Mouse (Mus musculus): ENCODE results near the gene Rap1gds1.
A peak's percentile ranks its signal among the peaks of the same experiment; 100 is the strongest.

Gene Rap1gds1

DNA sequence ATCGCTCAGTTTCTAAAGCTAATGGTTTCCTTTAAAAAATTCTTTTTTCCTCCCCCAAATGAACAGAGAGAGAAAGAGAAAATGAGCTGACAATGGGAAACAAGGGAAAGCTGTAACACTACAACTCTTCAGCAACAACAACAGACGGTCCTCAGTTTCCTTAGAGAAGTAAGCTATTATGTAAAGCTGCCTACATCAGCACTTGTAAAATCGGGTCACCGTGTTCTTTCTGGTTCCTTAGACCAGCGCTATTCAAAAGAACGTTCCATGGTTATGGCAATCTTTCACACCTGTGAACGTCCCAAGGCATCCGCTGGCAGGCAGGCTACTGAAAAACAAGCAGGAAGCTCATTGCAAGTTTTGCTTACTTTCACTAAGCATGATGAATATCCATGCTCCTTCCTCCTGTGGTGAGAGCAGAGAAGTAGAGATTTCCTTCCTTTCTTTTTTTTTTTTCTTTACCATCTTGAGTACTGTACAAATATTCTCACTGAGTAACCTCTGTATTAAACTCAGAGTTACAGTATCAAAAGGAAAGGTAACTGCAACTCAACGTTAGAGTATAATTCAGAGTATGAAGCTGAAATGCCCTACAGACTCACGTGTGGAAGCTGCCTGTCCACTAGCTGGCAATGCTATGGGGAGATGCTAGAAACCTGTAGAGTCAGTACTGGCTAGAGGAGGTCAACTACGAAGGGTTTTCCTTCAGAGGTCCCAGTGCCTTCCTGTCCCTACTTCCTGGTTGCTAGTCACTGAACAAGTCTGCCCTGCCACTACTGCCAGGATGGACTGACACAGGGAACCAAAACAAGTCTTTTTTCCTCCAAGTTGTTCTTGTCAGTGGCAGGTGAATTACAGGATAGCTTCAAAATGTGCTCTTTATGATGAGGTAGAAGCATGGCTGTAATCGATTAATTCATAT lies 26.0 kb downstream of the Rap1gds1 start:
- no peak for DNase-seq

DNA sequence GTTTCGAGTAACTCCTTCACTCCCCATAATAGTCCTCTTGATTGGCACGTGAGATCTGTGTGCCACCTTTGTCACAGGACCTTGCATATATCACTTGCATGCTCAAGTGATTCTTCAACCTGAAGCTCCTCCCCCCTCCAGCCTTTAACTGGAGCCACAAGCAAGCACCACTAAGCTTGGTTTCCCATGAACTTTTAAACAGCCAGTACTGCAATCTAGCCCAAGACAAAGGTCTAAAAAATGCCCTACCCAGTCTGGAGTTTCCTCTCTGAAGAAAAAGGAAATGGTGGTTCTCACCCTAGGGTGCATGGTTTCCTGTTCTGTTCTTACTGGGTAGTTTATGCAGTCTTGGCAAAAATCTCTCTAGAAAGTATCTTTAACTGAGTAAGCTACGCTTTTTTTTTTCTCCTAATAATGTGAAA lies 32.6 kb downstream of the Rap1gds1 start:
- DNase-seq: peak; percentile 36 to 42

DNA sequence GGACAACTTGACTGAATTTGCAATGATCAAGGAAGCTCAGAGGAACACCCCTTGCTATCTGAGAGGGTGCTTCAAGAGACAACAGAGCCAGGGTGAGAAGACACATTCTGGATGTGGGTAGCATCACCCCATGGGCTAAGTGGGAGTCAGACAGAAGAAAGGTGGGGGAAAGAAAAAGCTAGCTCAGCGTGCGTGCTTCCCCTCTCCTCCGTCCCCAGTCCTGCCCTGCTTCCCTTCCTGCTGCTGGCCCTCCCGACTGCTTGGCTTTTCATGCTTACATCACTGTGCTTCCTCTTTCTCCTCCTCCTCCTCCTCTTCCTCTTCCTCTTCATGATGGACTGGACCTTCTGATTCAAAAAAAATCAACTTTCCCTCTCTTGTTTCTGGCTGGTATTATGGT lies 33.1 kb downstream of the Rap1gds1 start:
- DNase-seq: peak in 1 of 2 experiments; percentile 10

DNA sequence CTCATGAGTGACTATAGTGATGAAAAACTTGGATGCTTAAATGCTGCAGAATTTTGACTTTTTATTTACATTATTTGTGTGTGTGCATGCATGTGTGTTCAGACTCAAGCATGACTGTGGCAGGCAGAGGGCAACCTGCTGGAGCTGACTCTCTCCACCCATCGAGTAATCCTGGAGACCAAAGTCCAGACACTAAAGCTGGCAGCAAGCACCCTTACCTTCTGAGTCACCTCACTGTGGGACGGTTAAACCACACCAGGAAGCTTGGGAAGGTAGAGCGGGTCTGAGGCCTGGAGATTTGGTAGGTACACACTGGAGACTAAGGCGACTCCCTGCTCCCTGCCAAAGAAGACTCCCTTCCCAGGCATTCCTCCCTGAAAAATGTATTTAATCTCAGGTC lies 38.0 kb downstream of the Rap1gds1 start:
- DNase-seq: no peak

DNA sequence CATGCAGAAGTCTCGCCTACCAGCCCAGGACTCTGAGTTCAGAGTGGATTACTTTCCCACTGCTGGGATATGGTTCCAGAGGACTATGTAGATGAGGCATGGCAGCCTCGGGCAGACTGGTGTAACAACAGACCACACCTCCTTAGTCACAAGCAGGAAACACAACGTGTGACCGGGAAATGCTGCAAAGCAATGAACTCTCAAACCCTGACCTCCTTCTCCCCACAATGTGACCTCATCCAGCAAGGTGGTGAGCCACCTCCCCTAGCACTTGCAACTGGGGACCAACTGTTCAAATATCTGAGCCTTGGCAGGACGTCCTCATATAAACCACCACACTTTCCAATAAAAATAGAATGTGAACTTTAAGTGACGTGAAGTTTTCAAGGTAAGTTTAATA lies 41.8 kb downstream of the Rap1gds1 start:
- no peak for DNase-seq

DNA sequence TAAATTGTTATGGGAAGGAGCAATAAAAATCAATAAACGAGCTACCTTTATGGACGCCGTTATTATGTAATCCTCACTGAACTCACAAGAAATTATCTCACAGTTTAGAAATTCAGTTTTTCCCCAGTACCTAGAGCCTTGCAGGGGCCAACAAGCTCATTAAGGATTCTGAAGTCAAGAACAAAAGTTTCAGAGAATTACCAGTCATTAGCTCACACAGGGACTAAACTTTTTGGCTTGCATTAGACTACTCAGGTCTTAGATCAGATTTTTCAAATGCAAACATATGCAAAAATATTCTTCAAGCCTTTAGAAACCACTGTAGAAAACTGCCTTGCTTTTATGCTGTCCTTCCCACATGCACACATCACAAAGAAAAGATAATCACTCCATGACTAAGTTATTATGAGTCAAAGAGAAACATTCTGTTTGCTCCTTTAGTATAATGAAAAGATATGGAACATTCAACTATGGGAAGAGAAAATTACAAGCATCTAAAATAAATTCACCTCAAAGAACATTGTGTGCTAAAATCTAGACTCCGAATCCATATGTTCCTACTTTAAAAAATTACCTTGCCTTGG lies 44.3 kb downstream of the Rap1gds1 start:
- no peak for DNase-seq

DNA sequence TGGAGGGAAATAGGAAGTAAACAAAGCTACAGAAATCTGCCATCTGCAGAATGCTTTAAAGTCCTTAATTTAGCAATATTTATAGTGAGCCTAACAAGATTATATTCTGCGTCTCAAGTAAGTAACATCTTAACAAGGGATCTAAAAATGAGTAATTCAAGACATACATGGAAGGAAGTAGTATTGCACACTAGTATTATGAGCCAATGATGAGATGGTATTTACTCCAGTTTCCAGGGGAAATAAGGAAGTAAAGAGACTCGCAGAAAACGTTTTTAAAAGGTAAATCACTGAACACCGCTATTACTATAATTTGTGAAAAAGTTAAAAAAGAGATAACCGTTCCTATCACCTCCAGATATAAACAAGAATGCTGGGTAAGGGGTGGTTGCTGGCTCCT lies 49.9 kb downstream of the Rap1gds1 start:
- DNase-seq: no peak

DNA sequence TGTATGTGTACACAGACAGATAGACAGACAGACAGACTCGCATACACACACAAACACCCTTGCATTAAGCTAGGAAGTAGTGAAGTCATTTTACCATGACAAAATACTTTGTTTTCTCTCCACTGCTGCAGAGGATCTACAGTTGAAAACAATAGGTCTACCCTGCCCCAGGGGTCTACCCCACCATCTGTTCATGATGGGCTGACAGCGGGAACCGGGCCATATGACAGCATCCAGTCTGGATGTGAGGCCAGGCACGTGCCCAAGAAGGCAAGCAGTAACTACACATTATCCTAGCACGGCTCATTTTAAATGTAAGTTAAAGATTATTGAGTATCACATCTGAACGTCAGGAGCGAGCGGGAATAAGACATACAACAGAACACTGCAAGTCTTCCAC lies 51.4 kb downstream of the Rap1gds1 start:
- DNase-seq: no peak

DNA sequence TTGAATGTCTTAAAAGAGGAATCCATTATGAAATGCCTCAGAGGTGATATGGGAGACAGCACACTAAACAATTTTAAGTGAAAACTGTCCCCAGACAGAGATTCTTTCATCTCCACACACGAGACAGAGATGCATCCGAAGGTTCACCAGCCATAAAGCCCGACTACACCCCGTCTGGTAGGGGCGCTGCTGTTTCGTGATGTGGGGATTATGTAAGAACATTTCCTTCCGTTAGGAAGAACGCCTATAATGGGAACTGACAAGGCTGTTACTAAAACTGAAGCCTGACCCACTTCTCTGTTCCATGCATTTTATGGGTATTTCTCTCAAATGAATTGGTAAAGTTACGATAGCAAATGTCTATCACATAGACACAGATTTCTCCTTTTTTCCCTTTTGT lies 62.6 kb downstream of the Rap1gds1 start:
- no peak for DNase-seq

DNA sequence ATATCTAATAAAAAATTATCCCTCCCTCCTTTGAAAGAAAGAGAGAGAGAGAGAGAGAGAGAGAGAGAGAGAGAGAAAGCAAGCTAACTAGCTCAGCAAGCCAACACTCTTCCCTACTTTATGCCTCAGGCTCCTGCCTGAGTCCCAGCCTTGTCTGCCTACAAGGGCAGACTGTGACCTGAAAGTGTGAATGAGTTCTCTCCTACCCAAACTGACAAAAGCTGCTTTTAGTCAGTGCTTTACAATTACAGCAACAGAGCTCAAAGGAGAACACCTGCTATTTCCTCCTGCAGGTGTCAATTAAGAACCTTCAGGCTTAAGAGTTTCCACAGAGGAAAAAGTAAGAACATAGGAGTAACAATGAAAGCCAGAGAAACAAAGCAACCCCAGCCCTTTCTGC lies 69.3 kb downstream of the Rap1gds1 start:
- no peak for DNase-seq

DNA sequence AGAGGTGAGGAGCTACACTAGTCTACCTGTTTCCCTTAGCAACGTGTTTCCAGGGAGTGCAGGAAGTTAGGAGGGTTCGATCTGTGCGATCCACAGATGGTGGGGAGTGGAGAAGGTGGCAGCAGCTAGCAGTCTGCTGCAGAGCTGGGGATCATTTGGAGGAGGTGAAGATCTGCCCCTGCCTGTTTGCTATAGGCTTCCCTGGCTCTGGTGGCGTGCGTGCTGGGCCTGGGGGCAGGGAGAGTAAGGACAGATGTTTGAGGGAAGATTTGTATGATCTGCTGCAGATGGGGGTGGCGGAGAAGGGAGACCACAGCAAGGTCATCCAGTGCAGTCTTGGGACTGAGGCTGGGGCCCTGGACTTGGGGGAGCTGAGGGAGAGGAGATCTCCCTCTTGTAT lies 72.2 kb downstream of the Rap1gds1 start:
- no peak for DNase-seq

DNA sequence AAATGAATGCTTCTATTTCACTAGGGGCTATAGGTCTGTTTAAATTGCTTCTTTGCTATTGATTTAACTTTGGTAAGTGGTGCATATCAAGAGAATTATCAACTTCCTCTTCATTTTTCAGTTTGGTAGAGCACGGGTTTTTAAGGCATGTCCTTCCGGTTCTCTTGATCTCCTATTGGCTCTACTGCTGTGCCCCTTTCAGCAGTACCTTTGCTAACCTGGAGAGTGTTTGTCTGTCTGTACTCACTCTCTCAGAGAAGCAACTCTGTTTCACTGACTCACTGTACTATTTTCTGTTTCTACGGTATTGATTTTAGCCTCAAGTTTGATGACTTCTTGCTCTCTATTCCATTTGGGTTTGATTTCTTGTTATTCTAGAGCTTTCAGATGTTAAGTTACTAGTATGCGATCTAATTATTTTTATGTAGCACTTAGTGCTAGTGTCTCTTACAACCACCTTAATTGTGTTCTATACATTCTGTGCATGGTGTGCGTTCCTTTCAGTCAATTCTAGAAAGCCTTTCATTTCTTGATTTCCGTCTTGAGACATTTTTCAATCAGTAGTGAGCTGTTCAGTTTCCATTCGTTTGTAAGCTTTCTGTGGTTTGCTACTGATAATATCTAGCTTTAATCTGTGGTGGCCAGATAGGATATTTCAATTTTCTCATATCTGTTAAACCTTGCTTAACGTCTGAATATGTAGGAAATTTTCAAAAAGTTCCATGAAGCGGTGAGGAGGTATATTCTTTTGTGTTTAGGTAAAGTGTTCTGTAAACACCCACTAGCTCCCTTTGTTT lies 74.7 kb downstream of the Rap1gds1 start:
- DNase-seq: peak in 1 of 2 experiments; percentile 2

DNA sequence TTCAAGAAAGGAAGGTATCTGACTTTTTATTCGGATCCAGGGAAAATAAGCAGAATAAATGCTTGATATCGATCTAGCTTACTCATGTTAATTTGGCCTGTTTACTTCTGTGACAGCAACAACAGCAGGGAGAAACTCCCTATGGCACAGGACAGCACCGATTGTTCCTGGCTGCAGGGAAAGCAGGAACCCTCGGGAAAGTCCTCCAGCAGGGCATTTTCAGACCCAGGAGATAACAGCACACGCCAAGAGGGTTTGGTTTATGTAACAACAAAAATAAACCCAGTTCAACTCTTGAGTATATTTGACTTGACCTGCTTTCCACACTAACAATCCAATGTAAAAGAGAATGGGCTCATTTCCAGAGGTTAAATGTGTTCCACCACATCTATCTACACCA lies 81.5 kb downstream of the Rap1gds1 start:
- no peak for DNase-seq

DNA sequence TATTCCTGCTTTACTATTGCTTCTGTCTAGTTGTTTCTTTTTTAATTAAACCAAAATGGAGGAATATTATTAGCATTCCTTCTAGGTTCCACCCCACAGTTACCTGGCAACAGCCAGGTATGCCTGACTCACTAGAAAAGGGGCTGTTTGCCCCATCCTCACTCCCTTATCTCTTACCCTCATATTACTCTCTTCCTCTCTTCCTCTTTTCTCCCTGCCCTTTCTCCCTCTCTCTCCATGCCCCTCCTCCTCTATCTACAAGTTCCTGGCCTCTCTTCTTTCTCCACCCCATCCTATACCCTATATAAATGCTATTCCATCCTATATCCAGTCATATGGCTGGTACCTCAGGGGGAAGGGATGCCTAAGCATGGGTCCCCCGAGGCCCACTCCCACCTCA lies 83.6 kb downstream of the Rap1gds1 start:
- DNase-seq: no peak

DNA sequence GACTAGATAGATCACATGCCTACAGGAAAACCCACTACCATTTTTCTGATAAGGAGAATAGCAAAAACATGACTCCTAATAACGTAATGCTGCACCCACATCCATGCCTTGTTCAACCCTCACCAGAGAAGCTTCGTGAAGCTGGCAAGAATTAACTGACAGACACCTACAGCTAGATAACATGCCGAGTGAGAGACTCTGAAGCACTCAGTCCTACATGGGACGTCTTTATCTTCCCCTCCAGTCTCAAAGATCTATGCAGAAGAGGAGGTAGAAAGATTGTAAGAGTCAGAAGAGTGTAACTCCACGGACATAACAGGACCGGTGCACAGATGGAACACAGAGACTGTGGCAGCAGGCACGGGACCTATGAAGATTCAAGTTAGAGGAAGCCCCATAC lies 85.9 kb downstream of the Rap1gds1 start:
- no peak for DNase-seq

DNA sequence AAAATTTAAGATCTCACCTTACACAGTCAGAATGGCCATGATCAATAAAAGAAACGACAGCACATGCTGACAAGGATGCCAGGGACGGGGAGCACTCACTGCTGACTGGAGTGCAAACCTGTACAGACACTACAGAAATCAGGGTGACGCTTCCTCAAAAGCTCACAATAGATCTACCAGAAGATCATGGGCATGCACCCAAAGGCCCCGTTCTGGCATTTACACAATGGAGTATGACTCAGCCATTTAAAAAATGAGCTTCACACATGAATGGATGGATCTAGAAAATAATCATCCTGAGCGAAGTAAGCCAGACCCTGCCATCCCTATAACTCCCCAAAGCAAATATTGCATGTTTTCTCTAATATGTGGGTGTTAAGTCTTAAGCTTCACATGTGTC lies 87.0 kb downstream of the Rap1gds1 start:
- DNase-seq: no peak

DNA sequence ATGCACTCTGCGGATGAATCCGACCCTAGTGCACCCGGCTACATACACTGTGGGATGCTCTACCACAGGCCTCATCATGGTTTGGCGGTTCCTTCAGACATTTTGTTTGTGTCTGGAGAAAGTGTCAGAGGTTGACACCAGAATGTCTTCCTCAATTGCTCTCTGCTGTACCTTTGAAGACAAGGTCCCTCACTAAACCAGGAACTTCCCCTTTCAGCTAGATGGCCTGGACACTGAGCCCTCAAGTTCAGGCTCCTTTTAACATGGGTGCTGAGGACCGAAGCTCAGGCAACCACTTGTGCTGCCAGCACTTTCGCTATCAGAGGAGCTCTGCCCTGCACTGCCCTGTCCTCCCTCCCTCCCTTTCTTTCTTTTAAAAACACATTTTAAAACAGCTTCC lies 92.8 kb downstream of the Rap1gds1 start:
- DNase-seq: no peak

DNA sequence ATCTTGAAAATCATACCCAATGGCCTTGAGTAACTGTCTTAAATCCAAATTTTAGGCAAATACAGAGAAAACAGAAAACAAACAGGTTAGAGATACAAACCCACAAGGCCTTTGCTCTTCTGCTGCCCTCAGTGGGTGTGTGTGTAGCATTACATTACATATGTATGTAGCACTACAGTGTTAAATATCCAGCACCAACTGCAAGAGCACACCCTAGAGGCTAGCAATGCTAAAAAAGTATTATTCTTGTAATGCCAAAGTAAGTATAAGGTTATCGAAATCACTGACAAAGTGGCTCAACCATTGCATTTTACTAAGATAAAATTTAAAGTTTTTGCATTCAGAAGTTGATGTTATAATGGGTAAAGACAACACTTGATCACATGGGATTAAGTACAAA lies 97.6 kb downstream of the Rap1gds1 start:
- DNase-seq: no peak

DNA sequence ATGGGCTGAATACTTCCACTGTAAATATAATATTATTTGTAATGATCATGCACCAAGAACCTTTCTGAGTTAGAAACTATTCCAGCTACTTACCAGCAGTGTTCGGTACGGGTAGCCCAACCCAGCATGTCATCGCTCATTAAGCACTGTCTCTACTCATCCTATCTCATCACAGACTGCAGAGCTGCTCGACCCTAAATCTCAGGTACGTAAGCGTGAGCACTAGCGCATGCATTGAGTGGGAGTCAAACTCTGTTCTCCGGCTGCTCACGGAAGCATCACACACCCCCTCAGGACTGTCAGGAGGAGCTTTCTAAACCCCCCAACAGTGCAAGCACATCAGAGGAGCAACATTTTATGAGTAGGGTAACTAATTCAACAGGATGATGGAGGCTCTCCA lies 107.4 kb downstream of the Rap1gds1 start:
- DNase-seq: no peak

DNA sequence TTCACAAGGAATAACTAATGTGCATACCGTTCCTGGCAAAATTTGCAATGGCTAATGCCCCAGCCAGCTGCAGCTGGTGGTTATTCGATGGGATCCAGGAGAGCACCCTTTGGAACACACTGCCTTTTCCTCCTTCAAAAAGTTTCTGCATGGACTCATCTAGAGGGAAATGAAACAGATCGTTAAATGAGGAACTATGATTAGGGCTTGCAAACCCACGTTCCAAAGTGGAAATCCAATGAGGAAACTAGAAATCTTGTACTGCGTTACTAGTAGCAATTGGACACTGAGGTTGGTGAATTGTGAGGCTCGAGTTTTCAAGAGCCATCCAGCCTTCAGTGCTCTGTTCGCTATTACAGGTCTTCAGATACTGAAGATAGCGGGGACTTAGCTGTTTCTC lies 116.5 kb downstream of the Rap1gds1 start:
- DNase-seq: no peak

DNA sequence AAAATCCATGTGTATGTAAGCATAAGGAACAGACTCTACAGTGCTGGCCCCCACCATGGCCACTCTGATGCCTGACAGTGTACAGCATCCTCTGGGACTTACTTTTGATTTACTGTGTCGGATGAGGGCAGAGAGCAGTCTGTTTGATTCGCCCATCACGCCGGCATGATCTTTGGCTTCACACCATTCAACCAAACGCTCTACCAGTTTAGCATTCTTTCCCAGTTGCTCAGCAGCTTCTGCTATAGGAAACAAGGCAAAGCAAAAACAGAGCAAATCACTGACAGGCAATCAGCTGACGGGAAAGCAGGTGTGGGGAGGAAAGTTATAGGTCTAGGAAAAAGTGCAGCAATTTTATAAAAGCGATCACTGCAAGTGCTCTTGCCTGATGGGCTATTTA lies 119.8 kb downstream of the Rap1gds1 start:
- no peak for DNase-seq

DNA sequence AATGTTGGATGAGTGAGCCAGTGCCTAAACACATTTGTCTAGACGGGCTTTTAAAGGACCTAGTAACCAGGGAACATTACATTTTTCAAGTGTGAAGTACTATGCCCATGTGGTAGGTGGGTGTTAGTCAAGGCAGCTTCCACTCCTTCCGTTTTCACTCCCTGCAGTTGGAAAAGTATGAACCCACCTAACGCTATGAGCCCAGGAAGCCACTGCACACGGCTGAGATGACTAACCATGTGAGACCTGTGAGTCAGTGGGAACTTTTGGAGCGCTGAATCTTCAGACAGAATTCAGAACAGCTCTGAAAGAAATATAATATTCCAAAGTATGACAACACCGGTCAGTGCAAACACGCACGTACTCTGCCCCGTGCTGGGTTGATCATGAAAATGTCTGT lies 125.9 kb downstream of the Rap1gds1 start:
- no peak for DNase-seq

DNA sequence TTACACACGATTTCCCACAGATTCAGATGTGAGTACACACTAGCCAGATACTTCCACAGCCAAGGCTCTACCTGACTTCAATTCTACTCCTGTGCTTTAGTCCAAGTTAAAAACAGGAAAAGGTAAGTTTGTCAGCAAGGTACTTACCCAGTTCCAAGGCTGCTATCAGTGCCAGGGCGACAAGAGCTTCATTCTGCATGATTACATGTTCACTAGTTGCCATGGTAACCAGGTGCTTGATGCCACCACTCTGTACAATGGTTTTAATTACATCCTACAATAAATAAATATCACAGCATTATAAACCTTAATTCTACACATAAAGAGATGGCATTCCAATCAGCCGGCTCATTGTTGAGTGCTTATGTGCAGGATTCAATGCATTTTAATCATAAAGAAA lies 129.5 kb downstream of the Rap1gds1 start:
- no peak for DNase-seq

DNA sequence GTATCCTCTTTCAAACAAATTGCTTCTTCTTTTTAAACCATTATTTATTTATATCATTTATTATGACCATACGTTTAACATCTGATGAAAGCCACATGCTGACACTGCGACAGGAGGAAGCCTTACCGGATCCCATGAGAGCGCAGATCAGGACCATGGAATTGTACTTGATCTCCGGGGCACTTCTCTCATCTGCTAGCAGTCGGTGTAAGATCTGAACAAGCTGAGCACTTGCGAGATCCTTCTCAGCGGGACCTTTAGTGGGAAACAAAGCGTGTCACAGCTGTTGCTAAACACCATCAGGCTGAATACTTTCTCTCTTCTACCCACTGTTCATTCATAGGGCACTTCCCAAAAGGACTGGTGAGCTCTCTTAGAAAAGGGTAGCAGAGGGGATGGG lies 133.4 kb downstream of the Rap1gds1 start:
- DNase-seq: no peak

Measured in B cell, adult 2 months (primary cell).